Mouse (Mus musculus): ENCODE data around the gene Ube2q2. TPM values are rescaled to one million over a fixed set of nuclear protein-coding genes. Genes with fewer than 3 reads are reported as not detected.
A peak's percentile ranks its signal among the peaks of the same experiment; 100 is the strongest.
"Not testable (repeated sequence)": the region's sequence is repeated elsewhere in the genome, so short reads cannot be mapped to it uniquely, and the experiment has no call there.

The Ube2q2 gene
- polyA plus RNA-seq, 1 experiment = 19.8 TPM

DNA sequence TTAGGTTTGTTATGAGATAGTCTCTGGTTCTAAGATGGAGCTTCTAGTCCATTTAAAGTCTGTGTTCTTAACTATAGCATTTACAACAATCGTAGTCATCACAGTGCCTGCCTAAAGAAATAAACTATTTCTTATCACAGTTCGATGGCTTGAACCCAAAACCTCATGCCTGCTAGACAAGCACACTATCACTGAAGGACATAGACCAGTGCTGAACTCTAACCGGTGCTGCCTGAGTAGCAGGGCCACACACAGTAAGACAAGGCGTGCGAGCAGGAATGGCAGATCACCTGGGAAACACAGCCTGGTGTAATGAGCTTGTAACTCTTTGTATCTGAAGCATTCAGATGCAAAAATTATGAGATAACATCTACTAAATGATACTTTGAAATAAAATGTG, 92.2 kb downstream of the Ube2q2 start:
- H3K4me3 ChIP-seq (ENCODE audit: control insufficient read depth, low read depth, low read length) = no peak overlapping the region
- TF ChIP-seq CTCF (IDR thresholded peaks at IDR 0.05; ENCODE audit: control insufficient read depth, insufficient read depth, insufficient replicate concordance, low read depth, low read length) = no peak
- no peak for TF ChIP-seq POLR2A (IDR thresholded peaks at IDR 0.05; ENCODE audit: control insufficient read depth, low read depth, low read length)
- no peaks in the 10 kb centered on the region for H3K4me1 ChIP-seq (ENCODE audit: control insufficient read depth, insufficient read depth, low read length)
- no peaks in the 10 kb centered on the region for H3K36me3 ChIP-seq (ENCODE audit: control insufficient read depth, insufficient read depth, low read length)
- no peaks in the 10 kb centered on the region for H3K27me3 ChIP-seq (ENCODE audit: control insufficient read depth, insufficient read depth, low read length)
- H3K27ac ChIP-seq (ENCODE audit: control insufficient read depth, insufficient read depth, low read depth, low read length) = no peak overlapping the region

DNA sequence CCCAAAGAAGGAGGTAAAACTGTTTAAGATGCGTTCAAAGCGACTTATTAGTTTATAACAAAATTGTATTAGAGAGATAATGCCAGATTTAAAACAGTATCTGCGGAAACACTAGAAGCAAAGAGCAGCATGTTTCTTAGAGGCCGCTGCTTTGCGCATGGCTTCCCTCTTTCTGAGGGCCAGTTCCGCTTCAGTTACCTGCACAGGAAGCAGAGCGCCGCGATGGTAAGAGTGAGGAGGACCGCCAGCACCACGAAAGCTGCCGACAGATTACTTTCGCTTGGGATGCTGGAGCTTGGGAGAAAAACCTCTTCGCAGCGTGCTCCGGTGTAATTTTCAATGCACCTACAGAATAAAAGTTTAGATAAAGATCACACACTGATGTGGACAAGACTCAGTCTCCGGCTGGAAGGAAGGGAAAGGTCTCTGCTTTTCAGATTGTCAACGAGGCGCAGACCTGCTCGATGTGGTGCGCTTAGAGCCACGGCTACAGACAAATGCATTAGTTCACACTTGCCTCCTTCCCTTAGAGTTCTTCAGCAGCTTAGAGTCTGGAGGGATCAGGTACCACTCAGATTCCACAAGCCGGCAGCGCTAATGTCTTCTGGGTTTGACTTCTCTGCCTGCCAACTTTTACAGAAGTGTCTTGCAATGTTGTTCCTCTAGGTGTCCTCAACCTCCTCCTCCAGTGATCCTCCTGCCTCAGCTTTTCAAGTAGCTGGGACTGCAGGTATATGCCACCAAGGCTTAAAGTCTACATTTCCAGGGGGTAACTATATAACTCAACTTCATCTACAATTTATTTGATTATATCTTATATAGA, 93.4 kb downstream of the Ube2q2 start:
- Histone ChIP-seq H3K36me3 (ENCODE audit: control insufficient read depth, insufficient read depth, low read length) (no peaks in the 10 kb centered on the region), H3K27me3 (ENCODE audit: control insufficient read depth, insufficient read depth, low read length) (no peaks in the 10 kb centered on the region), H3K27ac (ENCODE audit: control insufficient read depth, insufficient read depth, low read depth, low read length) (no peak overlapping the region), H3K4me3 (ENCODE audit: control insufficient read depth, low read depth, low read length) (peak overlapping the region; percentile 53), H3K4me1 (ENCODE audit: control insufficient read depth, insufficient read depth, low read length) (no peaks in the 10 kb centered on the region)
- TF ChIP-seq POLR2A (IDR thresholded peaks at IDR 0.05; ENCODE audit: control insufficient read depth, low read depth, low read length) = no peak
- TF ChIP-seq CTCF (IDR thresholded peaks at IDR 0.05; ENCODE audit: control insufficient read depth, insufficient read depth, insufficient replicate concordance, low read depth, low read length) = no peak

DNA sequence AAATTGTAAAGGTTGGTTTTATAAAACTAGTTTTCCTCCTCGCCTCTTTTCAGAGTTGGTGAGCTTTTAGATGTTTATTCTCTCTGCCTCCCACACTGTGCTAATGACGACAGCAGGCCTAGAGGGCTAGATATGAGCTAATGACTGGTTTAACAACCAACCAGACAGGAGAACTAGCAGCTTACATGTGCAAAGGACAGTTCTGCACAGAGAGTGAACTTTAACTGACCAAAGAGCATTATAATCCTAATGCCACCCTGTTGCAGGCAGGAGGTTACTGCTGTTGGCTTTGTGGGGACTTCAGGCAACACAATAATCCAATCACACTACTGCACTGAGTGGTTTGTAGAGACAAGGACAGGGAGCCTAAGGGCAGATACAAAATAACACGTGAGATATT, 94.6 kb downstream of the Ube2q2 start:
- H3K27me3 ChIP-seq (ENCODE audit: control insufficient read depth, insufficient read depth, low read length) = no peaks in the 10 kb centered on the region
- no peak for TF ChIP-seq CTCF (IDR thresholded peaks at IDR 0.05; ENCODE audit: control insufficient read depth, insufficient read depth, insufficient replicate concordance, low read depth, low read length)
- no peak for TF ChIP-seq POLR2A (IDR thresholded peaks at IDR 0.05; ENCODE audit: control insufficient read depth, low read depth, low read length)
- H3K4me3 ChIP-seq (ENCODE audit: control insufficient read depth, low read depth, low read length) = no peak overlapping the region
- no peaks in the 10 kb centered on the region for H3K36me3 ChIP-seq (ENCODE audit: control insufficient read depth, insufficient read depth, low read length)
- H3K27ac ChIP-seq (ENCODE audit: control insufficient read depth, insufficient read depth, low read depth, low read length) = no peak overlapping the region
- no peaks in the 10 kb centered on the region for H3K4me1 ChIP-seq (ENCODE audit: control insufficient read depth, insufficient read depth, low read length)

DNA sequence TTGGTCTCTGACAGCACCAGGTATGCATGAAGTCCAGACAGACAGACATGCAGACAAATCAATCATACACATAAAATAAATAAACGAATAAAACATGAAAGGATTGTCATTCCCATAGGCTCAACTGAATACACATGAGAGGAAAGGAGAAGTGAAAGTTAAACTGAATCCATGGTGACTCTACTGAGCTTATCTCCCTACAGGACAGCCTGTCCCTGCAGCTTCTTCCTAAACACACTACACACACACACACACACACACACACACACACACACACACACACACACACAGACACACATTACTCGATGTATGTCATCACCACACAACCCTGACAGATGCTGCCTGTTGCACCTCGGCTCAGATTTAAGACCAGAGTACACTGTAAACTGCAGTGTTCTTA, 95.4 kb downstream of the Ube2q2 start:
- Histone ChIP-seq H3K4me1 (ENCODE audit: control insufficient read depth, insufficient read depth, low read length) (no peaks in the 10 kb centered on the region), H3K27ac (ENCODE audit: control insufficient read depth, insufficient read depth, low read depth, low read length) (no peak overlapping the region), H3K27me3 (ENCODE audit: control insufficient read depth, insufficient read depth, low read length) (no peaks in the 10 kb centered on the region), H3K36me3 (ENCODE audit: control insufficient read depth, insufficient read depth, low read length) (no peaks in the 10 kb centered on the region), H3K4me3 (ENCODE audit: control insufficient read depth, low read depth, low read length) (no peak overlapping the region)
- TF ChIP-seq POLR2A (IDR thresholded peaks at IDR 0.05; ENCODE audit: control insufficient read depth, low read depth, low read length) = no peak
- TF ChIP-seq CTCF (IDR thresholded peaks at IDR 0.05; ENCODE audit: control insufficient read depth, insufficient read depth, insufficient replicate concordance, low read depth, low read length) = no peak

DNA sequence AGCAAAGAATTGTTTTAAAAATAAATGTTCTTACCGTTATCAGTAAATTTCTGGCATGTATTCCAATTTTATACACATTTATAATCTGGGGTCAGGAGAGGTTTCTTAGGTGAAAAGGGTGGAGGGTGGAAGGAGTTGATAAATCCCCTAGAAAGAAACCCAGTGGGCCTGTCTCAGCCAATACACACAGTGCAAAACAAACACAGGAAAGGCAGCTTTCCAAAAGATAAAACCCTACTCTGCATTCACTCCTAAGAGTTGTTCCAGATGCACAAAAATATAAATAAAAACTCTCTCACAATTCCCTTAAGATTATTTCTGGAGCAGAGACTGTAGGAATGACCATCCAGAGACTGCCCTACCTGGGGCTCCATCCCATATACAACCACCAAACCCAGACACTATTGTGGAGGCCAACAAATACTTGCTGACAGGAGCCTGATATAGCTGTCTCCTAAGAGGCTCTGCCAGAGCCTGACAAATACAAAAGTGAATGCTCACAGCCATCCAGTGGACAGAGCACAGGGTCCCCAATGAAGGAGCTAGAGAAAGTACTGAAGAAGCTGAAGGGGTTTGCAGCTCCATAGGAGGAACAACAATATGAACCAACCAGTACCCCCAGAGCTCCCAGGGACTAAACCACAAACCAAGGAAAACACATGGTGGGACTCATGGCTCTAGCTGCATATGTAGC, 96.5 kb downstream of the Ube2q2 start:
- not testable (repeated sequence) for H3K4me1 ChIP-seq (ENCODE audit: control insufficient read depth, insufficient read depth, low read length); H3K36me3 ChIP-seq (ENCODE audit: control insufficient read depth, insufficient read depth, low read length); H3K27me3 ChIP-seq (ENCODE audit: control insufficient read depth, insufficient read depth, low read length); H3K4me3 ChIP-seq (ENCODE audit: control insufficient read depth, low read depth, low read length); H3K27ac ChIP-seq (ENCODE audit: control insufficient read depth, insufficient read depth, low read depth, low read length)

DNA sequence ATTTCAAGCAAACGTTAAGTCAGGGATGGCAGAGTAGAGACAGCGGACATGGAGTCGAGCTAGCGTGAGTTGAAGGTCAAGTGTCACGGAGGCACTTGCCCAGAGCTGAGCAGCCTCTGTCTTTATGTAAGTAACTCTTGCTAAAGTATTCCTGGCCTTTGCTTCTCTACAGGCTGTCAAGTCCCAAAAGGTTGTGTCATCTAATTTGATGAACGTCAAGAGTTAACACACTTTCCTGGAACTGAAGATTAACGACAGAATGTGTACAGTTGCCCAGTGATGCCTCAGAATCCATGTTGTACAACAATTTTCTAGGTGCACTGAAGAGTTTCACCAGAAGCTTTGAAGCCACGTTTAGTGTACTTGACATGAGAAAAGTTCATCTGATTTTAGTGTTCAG, 97.8 kb downstream of the Ube2q2 start:
- Histone ChIP-seq H3K27ac (ENCODE audit: control insufficient read depth, insufficient read depth, low read depth, low read length) (no peak overlapping the region), H3K4me1 (ENCODE audit: control insufficient read depth, insufficient read depth, low read length) (no peaks in the 10 kb centered on the region), H3K4me3 (ENCODE audit: control insufficient read depth, low read depth, low read length) (no peak overlapping the region), H3K27me3 (ENCODE audit: control insufficient read depth, insufficient read depth, low read length) (no peaks in the 10 kb centered on the region), H3K36me3 (ENCODE audit: control insufficient read depth, insufficient read depth, low read length) (no peaks in the 10 kb centered on the region)
- TF ChIP-seq CTCF (IDR thresholded peaks at IDR 0.05; ENCODE audit: control insufficient read depth, insufficient read depth, insufficient replicate concordance, low read depth, low read length) (no peak), POLR2A (IDR thresholded peaks at IDR 0.05; ENCODE audit: control insufficient read depth, low read depth, low read length) (no peak)

DNA sequence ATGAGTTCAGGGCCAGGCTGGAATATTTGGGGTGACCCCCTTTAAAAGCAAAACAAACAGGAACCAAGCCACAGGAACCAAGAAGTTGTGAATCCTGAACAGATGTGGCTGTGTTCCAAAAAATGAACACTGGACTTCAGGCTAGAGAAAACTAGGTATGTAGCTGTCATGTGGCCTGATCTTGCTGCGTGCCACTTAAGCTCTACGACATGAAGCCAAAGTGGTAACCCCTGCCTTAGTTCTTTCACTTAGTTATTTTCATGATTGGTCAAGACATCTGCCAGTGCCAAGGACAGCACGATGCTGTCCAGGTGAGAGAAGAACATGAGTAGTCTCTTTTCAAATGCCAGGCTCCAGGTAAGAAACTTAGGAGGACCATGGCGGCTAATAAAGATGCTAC, 98.3 kb downstream of the Ube2q2 start:
- Histone ChIP-seq H3K4me3 (ENCODE audit: control insufficient read depth, low read depth, low read length) (no peak overlapping the region), H3K27me3 (ENCODE audit: control insufficient read depth, insufficient read depth, low read length) (no peaks in the 10 kb centered on the region), H3K27ac (ENCODE audit: control insufficient read depth, insufficient read depth, low read depth, low read length) (no peak overlapping the region), H3K36me3 (ENCODE audit: control insufficient read depth, insufficient read depth, low read length) (no peaks in the 10 kb centered on the region), H3K4me1 (ENCODE audit: control insufficient read depth, insufficient read depth, low read length) (no peaks in the 10 kb centered on the region)
- no peak for TF ChIP-seq CTCF (IDR thresholded peaks at IDR 0.05; ENCODE audit: control insufficient read depth, insufficient read depth, insufficient replicate concordance, low read depth, low read length)
- TF ChIP-seq POLR2A (IDR thresholded peaks at IDR 0.05; ENCODE audit: control insufficient read depth, low read depth, low read length) = no peak

Measured in testis, adult 2 months (tissue).